Mouse (Mus musculus) cerebellum, adult 8-10 months (tissue): ENCODE measurements around the gene Dph1.

ENCODE experiments used
- DNase-seq: peaks from one replicate; pipeline ENCODE4 v3.0.0; 2022

Gene Dph1

GRCm38 (mm10) chr11:75157901-75158300, 33.1 kb downstream of the Dph1 start:
- DNase-seq, result no peak

- no peak for DNase-seq
Observed at GRCm38 (mm10) chr11:75157037-75157436, 34.0 kb downstream of the Dph1 start.

- DNase-seq, result no peak
Observed at GRCm38 (mm10) chr11:75156416-75156815, 34.6 kb downstream of the Dph1 start.

- DNase-seq, result no peak
Observed at GRCm38 (mm10) chr11:75155985-75156384, 35.1 kb downstream of the Dph1 start.

GRCm38 (mm10) chr11:75154053-75154585, 36.9 kb downstream of the Dph1 start:
- no peak for DNase-seq

- peak; percentile 74 for DNase-seq
Observed at GRCm38 (mm10) chr11:75152603-75153557, 38.2 kb downstream of the Dph1 start.

- no peak for DNase-seq
Observed at GRCm38 (mm10) chr11:75150346-75150745, 40.7 kb downstream of the Dph1 start.

- DNase-seq, result no peak
Observed at GRCm38 (mm10) chr11:75148332-75149035, 42.6 kb downstream of the Dph1 start.

- DNase-seq, result no peak
Observed at GRCm38 (mm10) chr11:75147846-75148168, 43.2 kb downstream of the Dph1 start.

- DNase-seq, result no peak
Observed at GRCm38 (mm10) chr11:75147106-75147845, 43.8 kb downstream of the Dph1 start.

- DNase-seq, result no peak
Observed at GRCm38 (mm10) chr11:75145841-75146240, 45.2 kb downstream of the Dph1 start.

GRCm38 (mm10) chr11:75142749-75143148, 48.3 kb downstream of the Dph1 start:
- no peak for DNase-seq

- no peak for DNase-seq
Observed at GRCm38 (mm10) chr11:75141913-75142312, 49.1 kb downstream of the Dph1 start.

- no peak for DNase-seq
Observed at GRCm38 (mm10) chr11:75141038-75141437, 50.0 kb downstream of the Dph1 start.

- DNase-seq, result no peak
Observed at GRCm38 (mm10) chr11:75140431-75140830, 50.6 kb downstream of the Dph1 start.

GRCm38 (mm10) chr11:75139122-75139963, 51.7 kb downstream of the Dph1 start:
- DNase-seq, result no peak

GRCm38 (mm10) chr11:75136666-75137398, 54.2 kb downstream of the Dph1 start:
- no peak for DNase-seq

- DNase-seq, result no peak
Observed at GRCm38 (mm10) chr11:75135358-75135757, 55.7 kb downstream of the Dph1 start.

- no peak for DNase-seq
Observed at GRCm38 (mm10) chr11:75134485-75135068, 56.5 kb downstream of the Dph1 start.

- DNase-seq, result no peak
Observed at GRCm38 (mm10) chr11:75133951-75134350, 57.1 kb downstream of the Dph1 start.

GRCm38 (mm10) chr11:75133391-75133790, 57.6 kb downstream of the Dph1 start:
- DNase-seq, result peak; percentile 49
